Mouse (Mus musculus) midbrain, embryonic 11.5 days (tissue): ENCODE data around the gene Tmem253. TPM values are rescaled to one million over a fixed set of nuclear protein-coding genes. Genes with fewer than 3 reads are reported as not detected.

Experiments
- ATAC-seq: fragments of 200-750 bp; cut with Nextera tagmentation; 2 replicates; pipeline ENCODE4 v1.8.0; 2017; ENCODE audit warnings: moderate TSS enrichment, moderate library complexity; ENCODE audit not compliant: low FRiP score
- DNase-seq: peaks from one replicate; pipeline ENCODE4 v3.0.0; 2015; ENCODE audit warnings: low spot score; ENCODE audit errors: missing footprints
- H3K27ac ChIP-seq: fragments of 300-500 bp; sonication (generic); 2 replicates; pipeline ENCODE4 v1.5.1; 2014; ENCODE audit warnings: low read depth, low read length
- H3K27me3 ChIP-seq: fragments of 300-500 bp; sonication (generic); 2 replicates; pipeline ENCODE4 v1.6.1; 2014; ENCODE audit warnings: mild to moderate bottlenecking, low read length, moderate library complexity, mixed read lengths; ENCODE audit not compliant: control insufficient read depth, insufficient read depth
- H3K36me3 ChIP-seq: fragments of 300-500 bp; sonication (generic); 2 replicates; pipeline ENCODE4 v1.6.1; 2014; ENCODE audit warnings: mild to moderate bottlenecking, low read length, moderate library complexity, mixed read lengths; ENCODE audit not compliant: control insufficient read depth, insufficient read depth
- H3K4me1 ChIP-seq: fragments of 300-500 bp; sonication (generic); 2 replicates; pipeline ENCODE4 v1.6.1; 2014; ENCODE audit warnings: low read length; ENCODE audit not compliant: control insufficient read depth, insufficient read depth
- H3K4me2 ChIP-seq: fragments of 300-500 bp; sonication (generic); 2 replicates; pipeline ENCODE4 v1.6.1; 2014; ENCODE audit warnings: mild to moderate bottlenecking, moderate library complexity
- H3K4me3 ChIP-seq: fragments of 300-500 bp; sonication (generic); 2 replicates; pipeline ENCODE4 v1.5.1; 2014; ENCODE audit warnings: low read depth, low read length
- H3K9ac ChIP-seq: fragments of 300-500 bp; sonication (generic); 2 replicates; pipeline ENCODE4 v1.6.1; 2014; ENCODE audit warnings: low read length
- H3K9me3 ChIP-seq: fragments of 300-500 bp; sonication (generic); 2 replicates; pipeline ENCODE4 v1.6.1; 2016; ENCODE audit warnings: low read length; ENCODE audit not compliant: control insufficient read depth
- WGBS: fragments of 180-500 bp; shearing (Covaris S2); extraction: QIAGEN DNeasy Blood & Tissue Kit; methylation state at CpG from one replicate; pipeline ENCODE4 v1.1.7; 2014; 5-methylcytosine and 5-hydroxymethylcytosine counted together
- polyA plus RNA-seq: library from polyadenylated mRNA; unstranded; fragments of >200 nt; fragmentation: Nextera tagmentation; extraction: Ambion mirVana; gene quantifications from 2 replicates; pipeline ENCODE4 v1.2.1, GENCODE M21; 2014

The Tmem253 gene
- polyA plus RNA-seq, 1 experiment from 2014 or later: 1.5 TPM

DNA sequence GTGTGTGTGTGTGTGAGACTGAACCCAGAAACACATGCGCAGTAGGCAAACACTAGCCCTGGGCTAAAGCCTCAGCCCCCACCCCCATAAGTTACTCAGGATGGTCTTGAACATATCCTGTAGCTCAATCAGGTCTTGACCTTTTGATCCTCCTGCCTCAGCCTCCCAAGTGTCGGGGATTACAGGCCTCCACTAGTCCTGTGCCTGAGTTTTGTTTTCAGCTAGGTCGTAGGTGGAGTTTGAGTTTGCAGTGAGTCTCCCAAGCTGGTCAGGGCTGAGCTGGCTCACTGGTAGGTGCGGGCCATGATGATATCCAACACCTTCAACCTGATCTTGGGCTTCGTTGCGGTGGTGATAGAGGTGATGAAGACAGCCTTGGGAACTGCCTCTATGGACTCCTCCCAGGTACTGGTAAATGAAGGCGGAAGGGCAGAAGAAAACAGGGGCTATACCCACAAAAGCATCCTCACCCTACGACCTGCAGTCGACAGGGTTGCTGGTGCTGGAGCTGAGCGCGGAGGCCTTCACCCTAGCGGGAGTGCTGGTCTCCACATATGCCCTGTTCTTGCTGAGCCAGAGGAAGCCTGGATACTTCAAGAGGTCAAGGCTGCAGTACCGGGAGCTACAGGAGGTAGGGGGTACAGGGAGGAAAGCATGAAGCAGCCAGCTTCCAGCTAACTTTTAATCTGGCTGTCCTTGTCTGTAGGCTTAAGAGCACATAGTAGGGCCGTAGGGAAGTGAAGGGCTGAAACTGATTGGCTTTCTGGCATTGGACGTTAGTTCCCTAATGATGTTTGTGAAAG lies 3.0 kb downstream of the Tmem253 start:
- H3K9me3 ChIP-seq: no peaks in the 10 kb centered on the region
- 84% methylated on average over 15 of the region's 15 CpGs for WGBS
- H3K4me2 ChIP-seq: peak overlapping the region; percentile 76
- ATAC-seq: no peak
- no peak overlapping the region for H3K27ac ChIP-seq
- H3K36me3 ChIP-seq: no peaks in the 10 kb centered on the region
- peak overlapping the region; percentile 48 for H3K4me3 ChIP-seq
- peaks cover 39% of the 10 kb centered on the region for H3K4me1 ChIP-seq
- peak; percentile 65 for DNase-seq
- no peaks in the 10 kb centered on the region for H3K27me3 ChIP-seq
- peak overlapping the region; percentile 92 for H3K9ac ChIP-seq

DNA sequence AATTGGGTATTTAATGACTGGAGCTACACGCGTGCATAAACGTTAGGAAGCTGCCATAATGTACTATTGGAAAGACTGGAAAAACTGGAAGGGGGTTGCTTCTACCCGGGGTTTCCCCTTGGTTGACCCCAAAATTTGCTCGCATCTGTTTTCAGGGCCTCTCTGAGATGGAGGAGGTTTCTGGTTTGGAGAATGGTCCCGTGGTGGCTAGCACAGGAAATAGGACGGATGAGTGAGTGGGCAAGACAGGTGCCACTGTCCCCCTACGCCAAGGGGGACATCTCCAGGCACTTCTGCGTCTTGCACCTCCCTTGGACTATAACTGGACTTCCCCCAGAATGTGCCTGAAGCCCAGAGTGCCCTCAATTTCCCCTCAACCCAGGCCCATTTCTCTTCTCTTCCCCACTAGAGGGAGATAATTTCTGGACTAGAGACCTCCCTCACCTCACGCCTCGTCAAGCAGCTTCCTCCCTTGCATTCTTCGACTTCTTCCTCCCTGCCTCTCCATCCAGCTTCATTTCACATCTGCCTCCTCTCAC lies 3.7 kb downstream of the Tmem253 start:
- no peaks in the 10 kb centered on the region for H3K27me3 ChIP-seq
- DNase-seq (peak; percentile 92), ATAC-seq (peak; percentile 17)
- peak overlapping the region; percentile 76 for H3K4me2 ChIP-seq
- H3K9ac ChIP-seq: peak overlapping the region; percentile 92
- 38% methylated on average over 12 of the region's 12 CpGs for WGBS
- H3K4me3 ChIP-seq: peak overlapping the region; percentile 48
- peak overlapping the region; percentile 99 for H3K27ac ChIP-seq
- no peaks in the 10 kb centered on the region for H3K9me3 ChIP-seq
- H3K36me3 ChIP-seq: no peaks in the 10 kb centered on the region
- peaks cover 41% of the 10 kb centered on the region for H3K4me1 ChIP-seq

- Histone ChIP-seq H3K27me3 (no peaks in the 10 kb centered on the region), H3K4me1 (peaks cover 41% of the 10 kb centered on the region), H3K27ac (peak overlapping the region; percentile 99), H3K4me2 (peak overlapping the region; percentile 76), H3K36me3 (no peaks in the 10 kb centered on the region), H3K9ac (peak overlapping the region; percentile 92), H3K9me3 (no peaks in the 10 kb centered on the region), H3K4me3 (peak overlapping the region; percentile 48)
- under 1% methylated on average over 64 of the region's 74 CpGs for WGBS
- DNase-seq: peak; percentile 99
- ATAC-seq: peak; percentile 91
Measured at GRCm38 (mm10) chr14:52019590-52020340, 4.3 kb downstream of the Tmem253 start.

DNA sequence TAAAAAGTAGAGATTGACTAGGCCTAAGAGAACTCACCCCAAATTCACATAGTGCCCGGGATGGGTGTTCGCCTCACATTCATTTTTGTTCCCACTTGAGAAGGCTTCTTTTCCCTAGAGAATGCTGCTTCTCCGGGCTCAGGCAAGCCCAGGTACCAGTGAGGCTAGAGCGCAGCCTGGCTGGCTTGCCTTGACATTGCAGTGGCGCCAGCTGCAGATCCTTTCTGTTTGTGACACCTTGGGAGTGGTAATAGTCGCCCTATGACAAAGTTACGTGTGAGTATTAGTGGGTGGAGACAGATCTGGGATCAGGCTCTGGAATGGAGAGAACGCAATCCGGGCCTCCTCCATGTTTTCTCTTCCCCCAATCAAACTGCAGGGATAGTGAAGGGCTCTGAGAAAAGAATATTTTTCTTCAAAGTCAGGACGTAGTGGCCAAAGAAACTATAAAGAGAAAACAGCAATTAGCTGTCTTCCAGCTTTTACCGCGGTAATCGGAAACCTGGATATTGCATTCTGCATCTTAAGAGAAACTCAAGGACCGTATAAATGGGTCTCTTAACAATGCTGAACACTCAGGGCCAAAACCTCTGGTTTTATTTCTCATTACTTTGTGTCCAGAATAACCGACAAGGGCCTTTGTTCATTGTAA lies 5.2 kb downstream of the Tmem253 start, which contains the start of gene Zfp219:
TSS of gene Zfp219 (minus strand) at position 248 of the 652 bp plus-strand sequence.
- H3K9ac ChIP-seq: peak within 1 kb of the TSS; percentile 92
- ATAC-seq: peak; percentile 20
- WGBS: 9% methylated on average over 15 of the region's 15 CpGs
- H3K27ac ChIP-seq: peak within 1 kb of the TSS; percentile 99
- H3K4me3 ChIP-seq: peak within 1 kb of the TSS; percentile 48
- H3K9me3 ChIP-seq: no peaks in the 10 kb centered on the region
- DNase-seq: peak; percentile 96
- no peaks in the 10 kb centered on the region for H3K36me3 ChIP-seq
- H3K27me3 ChIP-seq: no peaks in the 10 kb centered on the region
- H3K4me1 ChIP-seq: peaks cover 37% of the 10 kb centered on the region
- H3K4me2 ChIP-seq: peak within 1 kb of the TSS; percentile 76

- Histone ChIP-seq H3K9me3 (no peaks in the 10 kb centered on the region), H3K4me1 (peaks cover 32% of the 10 kb centered on the region), H3K36me3 (no peaks in the 10 kb centered on the region), H3K27me3 (no peaks in the 10 kb centered on the region), H3K4me2 (peak overlapping the region; percentile 76; the same call in 1 of the 2 replicates), H3K27ac (no peak overlapping the region), H3K4me3 (no peak overlapping the region), H3K9ac (no peak overlapping the region; the same call in 1 of the 2 replicates)
- DNase-seq (no peak), ATAC-seq (no peak)
- 75% methylated on average over 4 of the region's 4 CpGs for WGBS
Measured at GRCm38 (mm10) chr14:52021138-52021529, 5.7 kb downstream of the Tmem253 start.

- Histone ChIP-seq H3K27ac (no peak overlapping the region), H3K9me3 (no peaks in the 10 kb centered on the region), H3K27me3 (no peaks in the 10 kb centered on the region), H3K4me2 (no peak overlapping the region), H3K4me3 (no peak overlapping the region), H3K36me3 (no peaks in the 10 kb centered on the region), H3K9ac (no peak overlapping the region), H3K4me1 (peaks cover 26% of the 10 kb centered on the region)
- ATAC-seq (no peak), DNase-seq (peak; percentile 82)
- 92% methylated on average over 8 of the region's 8 CpGs for WGBS
Measured at GRCm38 (mm10) chr14:52021568-52022212, 6.2 kb downstream of the Tmem253 start.

GRCm38 (mm10) chr14:52022244-52022708 lies 6.8 kb downstream of the Tmem253 start:
- no peak for ATAC-seq
- Histone ChIP-seq H3K27me3 (no peaks in the 10 kb centered on the region), H3K27ac (no peak overlapping the region), H3K4me2 (peak overlapping the region; percentile 37), H3K4me3 (no peak overlapping the region), H3K9ac (no peak overlapping the region; the same call in 1 of the 2 replicates), H3K36me3 (no peaks in the 10 kb centered on the region), H3K4me1 (peaks cover 25% of the 10 kb centered on the region), H3K9me3 (no peaks in the 10 kb centered on the region)
- 53% methylated on average over 3 of the region's 3 CpGs for WGBS
- no peak for DNase-seq

- peaks cover 25% of the 10 kb centered on the region for H3K4me1 ChIP-seq
- peak; percentile 17 for ATAC-seq
- DNase-seq: peak; percentile 98
Measured at GRCm38 (mm10) chr14:52022709-52023459, 7.4 kb downstream of the Tmem253 start.

More at GRCm38 (mm10) chr14:52022709-52023459, 7.4 kb downstream of the Tmem253 start:
- Histone ChIP-seq H3K27me3 (no peaks in the 10 kb centered on the region), H3K4me3 (peak overlapping the region; percentile 8), H3K9me3 (no peaks in the 10 kb centered on the region), H3K27ac (peak overlapping the region; percentile 69), H3K4me2 (peak overlapping the region; percentile 37), H3K9ac (peak overlapping the region; percentile 52), H3K36me3 (no peaks in the 10 kb centered on the region)
- 3% methylated on average over 23 of the region's 23 CpGs for WGBS
